Mouse (Mus musculus) embryonic fibroblast, embryonic 13.5 days (primary cell): ENCODE measurements around the gene Trex1. TPM values are rescaled to one million over a fixed set of nuclear protein-coding genes. Genes with fewer than 3 reads are reported as not detected.

ENCODE experiments used
- H3K27ac ChIP-seq: 2 replicates; pipeline ENCODE4 v1.5.1; 2012; ENCODE audit warnings: low read length, control low read depth, inconsistent platforms; ENCODE audit not compliant: insufficient read depth
- H3K4me1 ChIP-seq: 2 replicates; pipeline ENCODE4 v1.6.1; 2011; ENCODE audit warnings: low read length; ENCODE audit not compliant: control insufficient read depth, insufficient read depth
- H3K4me3 ChIP-seq: 2 replicates; pipeline ENCODE4 v1.5.1; 2011; ENCODE audit warnings: mild to moderate bottlenecking, control low read depth, low read length; ENCODE audit not compliant: insufficient read depth
- CTCF ChIP-seq: IDR thresholded peaks from 2 replicates; pipeline ENCODE4 v1.5.1; 2011; ENCODE audit warnings: mild to moderate bottlenecking, control low read depth, low read length, moderate library complexity, borderline replicate concordance; ENCODE audit not compliant: insufficient read depth
- POLR2A ChIP-seq: IDR thresholded peaks from 2 replicates; pipeline ENCODE4 v1.6.1; 2011; ENCODE audit warnings: low read depth, mild to moderate bottlenecking, control low read depth, low read length, moderate library complexity
- polyA plus RNA-seq: library from polyadenylated mRNA; stranded (reverse); fragments of >200 nt; gene quantifications from 2 replicates; pipeline ENCODE4 v1.2.4, GENCODE M21; 2011; ENCODE audit warnings: low read depth; ENCODE audit not compliant: missing spikeins, insufficient read length

Trex1 gene
- polyA plus RNA-seq, 1 experiment = 8.2 TPM

- TF ChIP-seq CTCF = no peak
Measured at GRCm38 (mm10) chr9:109027521-109027920, 32.0 kb downstream of the Trex1 start.

GRCm38 (mm10) chr9:109022866-109023685, 36.5 kb downstream of the Trex1 start:
- no peaks in the 10 kb centered on the region for H3K4me1 ChIP-seq
- TF ChIP-seq POLR2A (no peak), CTCF (no peak)
- H3K27ac ChIP-seq = no peak overlapping the region
- H3K4me3 ChIP-seq = no peak overlapping the region

More at GRCm38 (mm10) chr9:109027521-109027920, 32.0 kb downstream of the Trex1 start:
- no peak overlapping the region for H3K4me3 ChIP-seq
- no peak overlapping the region for H3K27ac ChIP-seq
- no peaks in the 10 kb centered on the region for H3K4me1 ChIP-seq

GRCm38 (mm10) chr9:109021428-109021827, 38.1 kb downstream of the Trex1 start:
- Histone ChIP-seq H3K4me3 (no peak overlapping the region), H3K27ac (no peak overlapping the region), H3K4me1 (no peaks in the 10 kb centered on the region)
- TF ChIP-seq POLR2A = no peak
- no peak for TF ChIP-seq CTCF

- H3K4me3 ChIP-seq = no peak overlapping the region
- no peak for TF ChIP-seq POLR2A
- TF ChIP-seq CTCF = no peak
- H3K4me1 ChIP-seq = no peaks in the 10 kb centered on the region
- no peak overlapping the region for H3K27ac ChIP-seq
Measured at GRCm38 (mm10) chr9:109016973-109017604, 42.4 kb downstream of the Trex1 start.

- H3K4me1 ChIP-seq = no peaks in the 10 kb centered on the region
- no peak overlapping the region for H3K27ac ChIP-seq
- no peak for TF ChIP-seq CTCF
- TF ChIP-seq POLR2A = no peak
- H3K4me3 ChIP-seq = no peak overlapping the region
Measured at GRCm38 (mm10) chr9:109015397-109015796, 44.1 kb downstream of the Trex1 start.

GRCm38 (mm10) chr9:109010316-109010690, 49.2 kb downstream of the Trex1 start:
- no peaks in the 10 kb centered on the region for H3K4me1 ChIP-seq
- no peak for TF ChIP-seq CTCF
- no peak for TF ChIP-seq POLR2A
- no peak overlapping the region for H3K4me3 ChIP-seq
- H3K27ac ChIP-seq = no peak overlapping the region

- Histone ChIP-seq H3K4me3 (no peak overlapping the region), H3K27ac (no peak overlapping the region), H3K4me1 (no peaks in the 10 kb centered on the region)
- TF ChIP-seq CTCF (no peak), POLR2A (no peak)
Measured at GRCm38 (mm10) chr9:109009636-109010315, 49.8 kb downstream of the Trex1 start.

GRCm38 (mm10) chr9:109008994-109009635, 50.4 kb downstream of the Trex1 start:
- TF ChIP-seq CTCF (no peak), POLR2A (no peak)
- no peaks in the 10 kb centered on the region for H3K4me1 ChIP-seq
- no peak overlapping the region for H3K4me3 ChIP-seq
- H3K27ac ChIP-seq = no peak overlapping the region

- Histone ChIP-seq H3K4me1 (no peaks in the 10 kb centered on the region), H3K4me3 (no peak overlapping the region), H3K27ac (no peak overlapping the region)
- TF ChIP-seq CTCF (no peak), POLR2A (no peak)
Measured at GRCm38 (mm10) chr9:109008081-109008480, 51.5 kb downstream of the Trex1 start.

Other genes with a start within 250 kb of the Trex1 start
- 0.23 and 0.42 TPM in 2 replicates for gene Celsr3, start 233.4 kb downstream of the Trex1 start, polyA plus RNA-seq
- 9.7 and 10.1 TPM in 2 replicates for gene Slc26a6, start 206.5 kb downstream of the Trex1 start, polyA plus RNA-seq
- not detected in 2 replicates for gene Tmem89, start 145.1 kb downstream of the Trex1 start, polyA plus RNA-seq
- 165 and 176 TPM in 2 replicates for gene Uqcrc1, start 123.1 kb downstream of the Trex1 start, polyA plus RNA-seq
- gene Col7a1, start 106.1 kb downstream of the Trex1 start, polyA plus RNA-seq = 48.8 and 70.7 TPM in 2 replicates
- 1.7 and 1.9 TPM in 2 replicates for gene Ucn2, start 73.7 kb downstream of the Trex1 start, polyA plus RNA-seq
- gene Pfkfb4, start 68.0 kb downstream of the Trex1 start, polyA plus RNA-seq = 6.0 and 7.1 TPM in 2 replicates
- gene Shisa5, start 21.2 kb downstream of the Trex1 start, polyA plus RNA-seq = 230 and 252 TPM in 2 replicates
- 12.5 and 13.0 TPM in 2 replicates for gene Atrip, start 14.4 kb upstream of the Trex1 start, polyA plus RNA-seq
- 4.6 TPM in 2 replicates for gene Ccdc51, start 22.8 kb upstream of the Trex1 start, polyA plus RNA-seq
- 411 and 552 TPM in 2 replicates for gene Tma7, start 22.9 kb upstream of the Trex1 start, polyA plus RNA-seq
- 8.0 and 12.0 TPM in 2 replicates for gene Plxnb1, start 35.7 kb upstream of the Trex1 start, polyA plus RNA-seq
- gene Fbxw21, start 102.3 kb upstream of the Trex1 start, polyA plus RNA-seq = not detected in 2 replicates
- not detected in 2 replicates for gene Fbxw13, start 136.2 kb upstream of the Trex1 start, polyA plus RNA-seq
- not detected in 2 replicates for gene Fbxw20, start 175.0 kb upstream of the Trex1 start, polyA plus RNA-seq
- not detected in 2 replicates for gene Fbxw14, start 227.9 kb upstream of the Trex1 start, polyA plus RNA-seq